Comparison of ENCODE assay signal across 19 mouse cellular contexts in the genomic region with DNA sequence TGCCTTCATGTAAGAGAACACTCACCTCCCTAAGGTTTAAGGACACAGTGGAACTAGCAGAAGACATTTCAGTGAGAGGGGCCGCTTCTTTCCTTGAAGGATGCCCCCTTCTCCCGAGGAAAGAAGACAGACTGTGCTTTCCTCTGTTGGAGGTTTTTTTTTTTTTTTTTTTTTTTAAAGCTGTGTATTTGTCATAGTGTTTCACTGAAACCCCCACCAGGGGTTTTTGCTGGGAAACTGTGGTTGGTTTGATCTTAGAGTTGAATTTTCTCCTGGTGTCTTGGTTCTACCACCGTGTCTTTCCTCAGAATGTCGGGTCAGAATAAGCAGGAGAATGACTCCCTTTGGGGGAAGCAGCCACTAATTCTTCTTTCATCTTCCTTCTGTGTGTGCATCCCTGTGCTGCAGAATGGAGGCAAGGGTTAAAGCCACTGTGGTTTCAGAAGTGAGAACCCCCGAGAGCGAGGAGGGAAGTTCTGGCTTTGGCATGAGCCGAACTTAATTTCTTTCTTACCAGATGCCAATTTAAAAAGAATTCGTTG.
A peak's percentile ranks its signal among the peaks of the same experiment; 100 is the strongest.
DNase-seq lines count a peak whose midpoint lies in the region; ATAC-seq and TF ChIP-seq lines count a peak whose summit lies in the region.
"Had no signal": no experiment of that assay in that cellular context is flagged by ENCODE, and none has a peak within 500 bp of the region (broad histone marks: within the 10 kb centered on the region; RNA-seq: fewer than 3 reads in every experiment).

No protein-coding gene starts in this region.

- no peaks in the 10 kb centered on the region for H3K36me3 ChIP-seq in forebrain, postnatal 0 days (ENCODE audit: insufficient read depth)
- H3K36me3 ChIP-seq in forebrain, embryonic 14.5 days (ENCODE audit: control insufficient read depth, insufficient read depth, low read length), result 0 out of 2 replicates have a peak, but pooled peaks cover under 1% of the 10 kb centered on the region
- H3K36me3 ChIP-seq in thymus, adult 2 months (ENCODE audit: control insufficient read depth, insufficient read depth, low read length), result 0 out of 2 replicates have a peak, but pooled peaks cover 5% of the 10 kb centered on the region
- peaks cover 8% of the 10 kb centered on the region; the same call in 1 of the 2 replicates for H3K36me3 ChIP-seq in embryonic facial prominence, embryonic 13.5 days

- no peak for TF ChIP-seq POLR2A in thymus, adult 2 months (IDR thresholded peaks at IDR 0.05; ENCODE audit: control insufficient read depth, extremely low read depth, insufficient read depth, low read length, poor library complexity)
- TF ChIP-seq POLR2A in olfactory bulb, adult 2 months (IDR thresholded peaks at IDR 0.05; ENCODE audit: insufficient read depth, low read depth, low read length), result no peak

- no peak overlapping the region for H3K27ac ChIP-seq in forebrain, postnatal 0 days (ENCODE audit: low read depth, low read length)
- H3K27ac ChIP-seq in forebrain, embryonic 14.5 days (ENCODE audit: low read depth, low read length), result no peak overlapping the region
- H3K27ac ChIP-seq in thymus, adult 2 months (ENCODE audit: control insufficient read depth, insufficient read depth, low read length), result no peak overlapping the region
- peak overlapping the region; percentile 85 for H3K27ac ChIP-seq in embryonic facial prominence, embryonic 13.5 days
- H3K27ac ChIP-seq in olfactory bulb, adult 2 months (ENCODE audit: insufficient read depth, low read depth, low read length), result peak overlapping the region; percentile 52; the same call in 1 of the 2 replicates

- 69% methylated on average over 8 of the region's 8 CpGs for WGBS in forebrain, postnatal 0 days
- WGBS in forebrain, embryonic 14.5 days, result 84% methylated on average over 8 of the region's 8 CpGs
- 9% methylated on average over 8 of the region's 8 CpGs for WGBS in thymus, adult 2 months
- 61% methylated on average over 8 of the region's 8 CpGs for WGBS in embryonic facial prominence, embryonic 13.5 days
- WGBS in olfactory bulb, adult 2 months, result 64% methylated on average over 8 of the region's 8 CpGs

- ATAC-seq in forebrain, postnatal 0 days, result no peak
- ATAC-seq in forebrain, embryonic 14.5 days, result no peak
- ATAC-seq in embryonic facial prominence, embryonic 13.5 days (ENCODE audit: insufficient number of reproducible peaks, insufficient read depth, low FRiP score, low TSS enrichment, low read depth), result no peak
- ATAC-seq: hindbrain, embryonic 16.5 days had no signal

- no peak overlapping the region for H3K4me2 ChIP-seq in forebrain, postnatal 0 days (ENCODE audit: low read depth)
- no peak overlapping the region for H3K4me2 ChIP-seq in forebrain, embryonic 14.5 days (ENCODE audit: low read length)
- no peak overlapping the region for H3K4me2 ChIP-seq in embryonic facial prominence, embryonic 13.5 days
- H3K4me2 ChIP-seq: liver, embryonic 11.5 days; lung, embryonic 14.5 days; neural tube, embryonic 13.5 days had no signal

- H3K9me3 ChIP-seq in forebrain, postnatal 0 days (ENCODE audit: low read length), result no peaks in the 10 kb centered on the region
- H3K9me3 ChIP-seq in forebrain, embryonic 14.5 days (replicated peaks; ENCODE audit: control insufficient read depth, low read length), result no peaks in the 10 kb centered on the region
- no peaks in the 10 kb centered on the region for H3K9me3 ChIP-seq in embryonic facial prominence, embryonic 13.5 days
- H3K9me3 ChIP-seq: neural tube, embryonic 13.5 days had no signal

- peaks cover 9% of the 10 kb centered on the region; the same call in 1 of the 2 replicates for H3K4me1 ChIP-seq in forebrain, postnatal 0 days (ENCODE audit: insufficient read depth)
- peaks cover 10% of the 10 kb centered on the region for H3K4me1 ChIP-seq in forebrain, embryonic 14.5 days (ENCODE audit: control insufficient read depth, insufficient read depth, low read length)
- peaks cover 20% of the 10 kb centered on the region for H3K4me1 ChIP-seq in thymus, adult 2 months (replicated peaks; ENCODE audit: control insufficient read depth, insufficient read depth, low read length)
- H3K4me1 ChIP-seq in embryonic facial prominence, embryonic 13.5 days, result peaks cover 25% of the 10 kb centered on the region
- peaks cover 23% of the 10 kb centered on the region for H3K4me1 ChIP-seq in olfactory bulb, adult 2 months (ENCODE audit: control insufficient read depth, insufficient read depth, low read length)

- H3K27me3 ChIP-seq in forebrain, postnatal 0 days (ENCODE audit: insufficient read depth, low read length), result no peaks in the 10 kb centered on the region
- H3K27me3 ChIP-seq in forebrain, embryonic 14.5 days (replicated peaks; ENCODE audit: control insufficient read depth, insufficient read depth, low read length), result no peaks in the 10 kb centered on the region
- no peaks in the 10 kb centered on the region for H3K27me3 ChIP-seq in thymus, adult 2 months (ENCODE audit: control insufficient read depth, insufficient read depth, low read length)
- no peaks in the 10 kb centered on the region for H3K27me3 ChIP-seq in embryonic facial prominence, embryonic 13.5 days
- H3K27me3 ChIP-seq: heart, embryonic 13.5 days; megakaryocyte, embryonic 14.5 days; neural tube, embryonic 13.5 days had no signal

- TF ChIP-seq CTCF in forebrain, postnatal 0 days (IDR thresholded peaks at IDR 0.05; ENCODE audit: low read depth), result no peak
- no peak for TF ChIP-seq CTCF in thymus, adult 2 months (IDR thresholded peaks at IDR 0.05; ENCODE audit: borderline replicate concordance, control insufficient read depth, extremely low read depth, insufficient read depth, low read length, poor library complexity)
- TF ChIP-seq CTCF in olfactory bulb, adult 2 months (IDR thresholded peaks at IDR 0.05; ENCODE audit: insufficient read depth, low read depth, low read length), result no peak

- no peak overlapping the region for H3K4me3 ChIP-seq in forebrain, postnatal 0 days (ENCODE audit: low read depth, low read length)
- H3K4me3 ChIP-seq in forebrain, embryonic 14.5 days (ENCODE audit: low read depth, low read length), result no peak overlapping the region
- no peak overlapping the region for H3K4me3 ChIP-seq in thymus, adult 2 months (ENCODE audit: control insufficient read depth, insufficient read depth, low read length)
- no peak overlapping the region for H3K4me3 ChIP-seq in embryonic facial prominence, embryonic 13.5 days
- no peak overlapping the region for H3K4me3 ChIP-seq in olfactory bulb, adult 2 months (ENCODE audit: insufficient read depth, low read depth, low read length)
- H3K4me3 ChIP-seq: heart, embryonic 13.5 days; neural tube, embryonic 13.5 days had no signal

- no peak overlapping the region for H3K9ac ChIP-seq in forebrain, postnatal 0 days
- no peak overlapping the region for H3K9ac ChIP-seq in forebrain, embryonic 14.5 days (ENCODE audit: low read length)
- no peak overlapping the region for H3K9ac ChIP-seq in embryonic facial prominence, embryonic 13.5 days
- H3K9ac ChIP-seq: heart, embryonic 13.5 days; lung, embryonic 14.5 days; neural tube, embryonic 13.5 days had no signal

- DNase-seq in forebrain, postnatal 0 days, result peak; percentile 24
- no peak for DNase-seq in forebrain, embryonic 14.5 days (ENCODE audit: low spot score)
- peak; percentile 18 for DNase-seq in thymus, adult 2 months
- no peak for DNase-seq in thymus, postnatal 10 days (ENCODE audit: low spot score in 2 of 2)
- DNase-seq in adrenal gland, adult 8-10 months, result no peak
- DNase-seq in heart, adult 8-10 months (ENCODE audit: low spot score), result no peak
- DNase-seq: cerebellum, postnatal 14 days; gastrocnemius, postnatal 36 days; heart, postnatal 4 days; kidney, postnatal 4 days; layer of hippocampus, postnatal 36 days; lung, embryonic 14.5 days had no signal

Comparison
In these comparisons a context has a peak if more than half of its experiments do, and no peak if none do; other contexts are left out.
1. DNase-seq: peak in forebrain, postnatal 0 days (single experiment) and thymus, adult 2 months (single experiment); none in forebrain, embryonic 14.5 days (single experiment), thymus, postnatal 10 days (0 of 2), adrenal gland, adult 8-10 months (single experiment) and heart, adult 8-10 months (single experiment).
2. H3K27ac ChIP-seq: peak in embryonic facial prominence, embryonic 13.5 days (single experiment) and olfactory bulb, adult 2 months (single experiment); none in forebrain, postnatal 0 days (single experiment), forebrain, embryonic 14.5 days (single experiment) and thymus, adult 2 months (single experiment).